Mouse (Mus musculus) kidney, postnatal 0 days (tissue): ENCODE results near the gene Mdga2. TPM values are rescaled to one million over a fixed set of nuclear protein-coding genes. Genes with fewer than 3 reads are reported as not detected.

Source experiments
- ATAC-seq: fragments of 200-750 bp; cut with Nextera tagmentation; replicated peaks from 2 replicates; pipeline ENCODE4 v1.8.0; 2017; ENCODE audit warnings: low read depth, moderate number of reproducible peaks, moderate TSS enrichment, moderate library complexity; ENCODE audit not compliant: low FRiP score
- DNase-seq: peaks from one replicate; pipeline ENCODE4 v3.0.0-alpha.2; 2016; ENCODE audit warnings: low spot score
- H3K27ac ChIP-seq: fragments of 300-500 bp; sonication (generic); 2 replicates; pipeline ENCODE4 v1.5.1; 2014; ENCODE audit warnings: mild to moderate bottlenecking
- H3K27me3 ChIP-seq: fragments of 300-500 bp; sonication (generic); 2 replicates; pipeline ENCODE4 v1.6.1; 2014; ENCODE audit warnings: low read length, mixed read lengths; ENCODE audit not compliant: insufficient read depth
- H3K36me3 ChIP-seq: fragments of 300-500 bp; sonication (generic); 2 replicates; pipeline ENCODE4 v1.6.1; 2014; ENCODE audit warnings: low read length, mixed read lengths; ENCODE audit not compliant: insufficient read depth
- H3K4me1 ChIP-seq: fragments of 300-500 bp; sonication (generic); replicated peaks from 2 replicates; pipeline ENCODE4 v1.6.1; 2014; ENCODE audit warnings: antibody characterized with exemption, low read length, mixed read lengths; ENCODE audit not compliant: insufficient read depth
- H3K4me2 ChIP-seq: fragments of 300-500 bp; sonication (generic); 2 replicates; pipeline ENCODE4 v1.6.1; 2014; ENCODE audit warnings: mild to moderate bottlenecking, low read length, moderate library complexity, mixed read lengths
- H3K4me3 ChIP-seq: fragments of 300-500 bp; sonication (generic); replicated peaks from 2 replicates; pipeline ENCODE4 v1.5.1; 2014; ENCODE audit warnings: low read depth, low read length
- H3K9ac ChIP-seq: fragments of 300-500 bp; sonication (generic); 2 replicates; pipeline ENCODE4 v1.6.1; 2014; ENCODE audit warnings: low read depth, low read length
- H3K9me3 ChIP-seq: fragments of 300-500 bp; sonication (generic); replicated peaks from 2 replicates; pipeline ENCODE4 v1.6.1; 2016; ENCODE audit warnings: low read length, inconsistent platforms, mixed read lengths
- CTCF ChIP-seq: IDR thresholded peaks from 2 replicates; pipeline ENCODE4 v1.5.1; 2016; ENCODE audit warnings: antibody characterized with exemption, low read depth, mild to moderate bottlenecking, moderate library complexity
- WGBS: fragments of 180-500 bp; shearing (Covaris S2); extraction: QIAGEN DNeasy Blood & Tissue Kit; methylation state at CpG from one replicate; pipeline ENCODE4 v1.1.7; 2014; 5-methylcytosine and 5-hydroxymethylcytosine counted together
- polyA plus RNA-seq: library from polyadenylated mRNA; unstranded; fragments of >200 nt; fragmentation: Nextera tagmentation; extraction: Ambion mirVana; gene quantifications from 2 replicates; pipeline ENCODE4 v1.2.1, GENCODE M21; 2015

Mdga2 gene
- polyA plus RNA-seq, 1 experiment from 2014 or later, result 1.3 TPM

- no peak for TF ChIP-seq CTCF
- no peak overlapping the region for H3K9ac ChIP-seq
- DNase-seq, result no peak
- no peaks in the 10 kb centered on the region for H3K9me3 ChIP-seq
- no peak overlapping the region for H3K4me3 ChIP-seq
- ATAC-seq, result no peak
- 92% methylated on average over 3 of the region's 3 CpGs for WGBS
- no peaks in the 10 kb centered on the region for H3K27me3 ChIP-seq
- H3K36me3 ChIP-seq, result no peaks in the 10 kb centered on the region
- H3K4me2 ChIP-seq, result no peak overlapping the region
- H3K4me1 ChIP-seq, result no peaks in the 10 kb centered on the region
- H3K27ac ChIP-seq, result no peak overlapping the region
Measured at GRCm38 (mm10) chr12:67140131-67140530, 82.2 kb downstream of the Mdga2 start.

- DNase-seq (no peak), ATAC-seq (no peak)
- no peak overlapping the region for H3K4me2 ChIP-seq
- no peaks in the 10 kb centered on the region for H3K9me3 ChIP-seq
- H3K4me1 ChIP-seq, result no peaks in the 10 kb centered on the region
- no peaks in the 10 kb centered on the region for H3K27me3 ChIP-seq
- no peak for TF ChIP-seq CTCF
- WGBS, result 81% methylated on average over 2 of the region's 2 CpGs
- H3K4me3 ChIP-seq, result no peak overlapping the region
- no peak overlapping the region for H3K9ac ChIP-seq
- no peak overlapping the region for H3K27ac ChIP-seq
- no peaks in the 10 kb centered on the region for H3K36me3 ChIP-seq
Measured at GRCm38 (mm10) chr12:67127457-67127856, 94.9 kb downstream of the Mdga2 start.

GRCm38 (mm10) chr12:67123874-67124273 is 98.5 kb downstream of the Mdga2 start:
- no peak for TF ChIP-seq CTCF
- Histone ChIP-seq H3K36me3 (no peaks in the 10 kb centered on the region), H3K9me3 (no peaks in the 10 kb centered on the region), H3K9ac (no peak overlapping the region), H3K4me2 (peak overlapping the region; percentile 19; the same call in 1 of the 2 replicates), H3K4me1 (no peaks in the 10 kb centered on the region), H3K27ac (no peak overlapping the region), H3K27me3 (no peaks in the 10 kb centered on the region), H3K4me3 (no peak overlapping the region)
- ATAC-seq (no peak), DNase-seq (peak; percentile 39)
- WGBS, result 25% methylated on average over 3 of the region's 3 CpGs

GRCm38 (mm10) chr12:67118652-67119515 is 103.5 kb downstream of the Mdga2 start:
- Histone ChIP-seq H3K27ac (no peak overlapping the region), H3K36me3 (no peaks in the 10 kb centered on the region), H3K9me3 (no peaks in the 10 kb centered on the region), H3K4me3 (no peak overlapping the region), H3K4me2 (no peak overlapping the region), H3K4me1 (no peaks in the 10 kb centered on the region), H3K27me3 (no peaks in the 10 kb centered on the region), H3K9ac (no peak overlapping the region)
- ATAC-seq (no peak), DNase-seq (no peak)
- no peak for TF ChIP-seq CTCF
- WGBS, result 80% methylated on average over 6 of the region's 6 CpGs

- ATAC-seq (no peak), DNase-seq (no peak)
- H3K27me3 ChIP-seq, result no peaks in the 10 kb centered on the region
- no peaks in the 10 kb centered on the region for H3K36me3 ChIP-seq
- no peak overlapping the region for H3K27ac ChIP-seq
- H3K9me3 ChIP-seq, result no peaks in the 10 kb centered on the region
- no peak for TF ChIP-seq CTCF
- 78% methylated on average over 3 of the region's 3 CpGs for WGBS
- no peaks in the 10 kb centered on the region for H3K4me1 ChIP-seq
- H3K4me3 ChIP-seq, result no peak overlapping the region
- no peak overlapping the region for H3K4me2 ChIP-seq
- no peak overlapping the region for H3K9ac ChIP-seq
Measured at GRCm38 (mm10) chr12:67104171-67104570, 118.2 kb downstream of the Mdga2 start.

GRCm38 (mm10) chr12:67094414-67094813 is 127.9 kb downstream of the Mdga2 start:
- Histone ChIP-seq H3K9me3 (no peaks in the 10 kb centered on the region), H3K27ac (no peak overlapping the region), H3K36me3 (no peaks in the 10 kb centered on the region), H3K4me1 (no peaks in the 10 kb centered on the region), H3K9ac (no peak overlapping the region), H3K27me3 (no peaks in the 10 kb centered on the region), H3K4me2 (no peak overlapping the region), H3K4me3 (no peak overlapping the region)
- no peak for ATAC-seq
- no peak for TF ChIP-seq CTCF
- DNase-seq, result no peak
